Mouse (Mus musculus) midbrain, embryonic 12.5 days (tissue): ENCODE measurements around the gene Cd302. TPM values are rescaled to one million over a fixed set of nuclear protein-coding genes. Genes with fewer than 3 reads are reported as not detected.

Experiments
- ATAC-seq: fragments of 200-750 bp; cut with Nextera tagmentation; 2 replicates; pipeline ENCODE4 v1.8.0; 2017; ENCODE audit warnings: low read depth, moderate TSS enrichment, moderate library complexity; ENCODE audit not compliant: low FRiP score
- H3K27ac ChIP-seq: fragments of 300-500 bp; sonication (generic); replicated peaks from 2 replicates; pipeline ENCODE4 v1.5.1; 2016; ENCODE audit warnings: mild to moderate bottlenecking
- H3K27me3 ChIP-seq: fragments of 300-500 bp; sonication (generic); 2 replicates; pipeline ENCODE4 v1.6.1; 2016; ENCODE audit warnings: mild to moderate bottlenecking
- H3K36me3 ChIP-seq: fragments of 300-500 bp; sonication (generic); 2 replicates; pipeline ENCODE4 v1.6.1; 2016
- H3K4me1 ChIP-seq: fragments of 300-500 bp; sonication (generic); 2 replicates; pipeline ENCODE4 v1.6.1; 2016
- H3K4me2 ChIP-seq: fragments of 300-500 bp; sonication (generic); replicated peaks from 2 replicates; pipeline ENCODE4 v1.6.1; 2016; ENCODE audit warnings: mild to moderate bottlenecking, moderate library complexity
- H3K4me3 ChIP-seq: fragments of 300-500 bp; sonication (generic); 2 replicates; pipeline ENCODE4 v1.5.1; 2016; ENCODE audit warnings: mild to moderate bottlenecking
- H3K9ac ChIP-seq: fragments of 300-500 bp; sonication (generic); replicated peaks from 2 replicates; pipeline ENCODE4 v1.6.1; 2016; ENCODE audit warnings: mild to moderate bottlenecking, moderate library complexity
- H3K9me3 ChIP-seq: fragments of 300-500 bp; sonication (generic); 2 replicates; pipeline ENCODE4 v1.6.1; 2016; ENCODE audit warnings: mild to moderate bottlenecking
- WGBS: fragments of 180-500 bp; shearing (Covaris S2); methylation state at CpG from one replicate; pipeline ENCODE4 v1.1.7; 2016; 5-methylcytosine and 5-hydroxymethylcytosine counted together
- polyA plus RNA-seq: library from polyadenylated mRNA; unstranded; fragments of >200 nt; fragmentation: Nextera tagmentation; extraction: Ambion mirVana; gene quantifications from 2 replicates; pipeline ENCODE4 v1.2.1, GENCODE M21; 2016

The Cd302 gene
- 15.5 and 18.2 TPM in 2 replicates for polyA plus RNA-seq

GRCm38 (mm10) chr2:60284467-60284821, at the start of gene Cd302:
Cd302 (minus strand) TSS chr2:60284488.
- WGBS: 69% methylated on average over 4 of the region's 4 CpGs
- Histone ChIP-seq H3K4me1 (peaks cover 12% of the 10 kb centered on the region), H3K9me3 (no peaks in the 10 kb centered on the region), H3K4me2 (peak within 1 kb of the TSS; percentile 82), H3K4me3 (peak within 1 kb of the TSS; percentile 39), H3K9ac (peak within 1 kb of the TSS; percentile 46), H3K36me3 (no peaks in the 10 kb centered on the region), H3K27ac (no peak within 1 kb of the TSS), H3K27me3 (peaks cover 31% of the 10 kb centered on the region)
- ATAC-seq: no peak

GRCm38 (mm10) chr2:60328641-60329040, 44.4 kb upstream of the Cd302 start:
- H3K4me1 ChIP-seq: no peaks in the 10 kb centered on the region
- H3K4me2 ChIP-seq: no peak overlapping the region
- no peaks in the 10 kb centered on the region for H3K36me3 ChIP-seq
- WGBS: 93% methylated on average over 10 of the region's 10 CpGs
- no peak overlapping the region for H3K9ac ChIP-seq
- no peak overlapping the region for H3K4me3 ChIP-seq
- no peak for ATAC-seq
- H3K9me3 ChIP-seq: no peaks in the 10 kb centered on the region
- H3K27ac ChIP-seq: no peak overlapping the region
- no peaks in the 10 kb centered on the region for H3K27me3 ChIP-seq

- H3K4me3 ChIP-seq: no peak overlapping the region
- ATAC-seq: no peak
- no peak overlapping the region for H3K9ac ChIP-seq
- H3K9me3 ChIP-seq: no peaks in the 10 kb centered on the region
- H3K27ac ChIP-seq: no peak overlapping the region
- 89% methylated on average over 11 of the region's 11 CpGs for WGBS
- no peaks in the 10 kb centered on the region for H3K27me3 ChIP-seq
- H3K4me1 ChIP-seq: no peaks in the 10 kb centered on the region
- H3K36me3 ChIP-seq: no peaks in the 10 kb centered on the region
- no peak overlapping the region for H3K4me2 ChIP-seq
Observed at GRCm38 (mm10) chr2:60327581-60327980, 43.3 kb upstream of the Cd302 start.

GRCm38 (mm10) chr2:60326948-60327347, 42.7 kb upstream of the Cd302 start:
- no peaks in the 10 kb centered on the region for H3K36me3 ChIP-seq
- ATAC-seq: no peak
- WGBS: 93% methylated on average over 7 of the region's 7 CpGs

GRCm38 (mm10) chr2:60323411-60323810, 39.1 kb upstream of the Cd302 start:
- Histone ChIP-seq H3K4me1 (no peaks in the 10 kb centered on the region), H3K9ac (no peak overlapping the region), H3K27ac (no peak overlapping the region), H3K4me2 (no peak overlapping the region), H3K36me3 (no peaks in the 10 kb centered on the region), H3K27me3 (no peaks in the 10 kb centered on the region), H3K4me3 (no peak overlapping the region), H3K9me3 (no peaks in the 10 kb centered on the region)
- 84% methylated on average over 5 of the region's 5 CpGs for WGBS
- no peak for ATAC-seq

More at GRCm38 (mm10) chr2:60326948-60327347, 42.7 kb upstream of the Cd302 start:
- Histone ChIP-seq H3K4me1 (no peaks in the 10 kb centered on the region), H3K4me3 (no peak overlapping the region), H3K27ac (no peak overlapping the region), H3K9ac (no peak overlapping the region), H3K9me3 (no peaks in the 10 kb centered on the region), H3K4me2 (no peak overlapping the region), H3K27me3 (no peaks in the 10 kb centered on the region)

GRCm38 (mm10) chr2:60322031-60322726, 37.9 kb upstream of the Cd302 start:
- Histone ChIP-seq H3K4me2 (no peak overlapping the region), H3K27ac (no peak overlapping the region), H3K4me3 (no peak overlapping the region), H3K9ac (no peak overlapping the region), H3K27me3 (no peaks in the 10 kb centered on the region), H3K9me3 (no peaks in the 10 kb centered on the region), H3K4me1 (no peaks in the 10 kb centered on the region), H3K36me3 (no peaks in the 10 kb centered on the region)
- ATAC-seq: no peak
- 80% methylated on average over 6 of the region's 6 CpGs for WGBS

- no peaks in the 10 kb centered on the region for H3K36me3 ChIP-seq
- no peaks in the 10 kb centered on the region for H3K9me3 ChIP-seq
- no peak overlapping the region for H3K27ac ChIP-seq
- H3K27me3 ChIP-seq: no peaks in the 10 kb centered on the region
- no peaks in the 10 kb centered on the region for H3K4me1 ChIP-seq
- no peak for ATAC-seq
- no peak overlapping the region for H3K4me3 ChIP-seq
- no peak overlapping the region for H3K4me2 ChIP-seq
- 95% methylated on average over 4 of the region's 4 CpGs for WGBS
- no peak overlapping the region for H3K9ac ChIP-seq
Observed at GRCm38 (mm10) chr2:60303796-60304195, 19.5 kb upstream of the Cd302 start.

- Histone ChIP-seq H3K36me3 (no peaks in the 10 kb centered on the region), H3K4me2 (no peak overlapping the region), H3K9ac (no peak overlapping the region), H3K27me3 (no peaks in the 10 kb centered on the region), H3K9me3 (no peaks in the 10 kb centered on the region), H3K27ac (no peak overlapping the region), H3K4me1 (no peaks in the 10 kb centered on the region), H3K4me3 (no peak overlapping the region)
- ATAC-seq: no peak
- WGBS: 97% methylated on average over 2 of the region's 2 CpGs
Observed at GRCm38 (mm10) chr2:60299323-60299722, 15.0 kb upstream of the Cd302 start.

GRCm38 (mm10) chr2:60298266-60298665, 14.0 kb upstream of the Cd302 start:
- WGBS: 79% methylated on average over 3 of the region's 3 CpGs

GRCm38 (mm10) chr2:60291381-60291780, 7.1 kb upstream of the Cd302 start:
- H3K4me2 ChIP-seq: no peak overlapping the region

More at GRCm38 (mm10) chr2:60298266-60298665, 14.0 kb upstream of the Cd302 start:
- Histone ChIP-seq H3K9me3 (no peaks in the 10 kb centered on the region), H3K4me1 (no peaks in the 10 kb centered on the region), H3K9ac (no peak overlapping the region), H3K4me2 (no peak overlapping the region), H3K27ac (no peak overlapping the region), H3K36me3 (no peaks in the 10 kb centered on the region), H3K27me3 (no peaks in the 10 kb centered on the region), H3K4me3 (no peak overlapping the region)
- ATAC-seq: no peak

GRCm38 (mm10) chr2:60289451-60289850, 5.2 kb upstream of the Cd302 start:
- Histone ChIP-seq H3K9ac (no peak overlapping the region), H3K4me3 (no peak overlapping the region), H3K9me3 (no peaks in the 10 kb centered on the region), H3K27me3 (peaks cover 16% of the 10 kb centered on the region), H3K36me3 (no peaks in the 10 kb centered on the region), H3K27ac (no peak overlapping the region), H3K4me2 (no peak overlapping the region), H3K4me1 (no peaks in the 10 kb centered on the region)
- 93% methylated on average over 1 of the region's 1 CpGs for WGBS
- no peak for ATAC-seq

More at GRCm38 (mm10) chr2:60291381-60291780, 7.1 kb upstream of the Cd302 start:
- Histone ChIP-seq H3K27me3 (no peaks in the 10 kb centered on the region), H3K36me3 (no peaks in the 10 kb centered on the region), H3K9me3 (no peaks in the 10 kb centered on the region), H3K27ac (no peak overlapping the region), H3K9ac (no peak overlapping the region), H3K4me3 (no peak overlapping the region), H3K4me1 (no peaks in the 10 kb centered on the region)
- no peak for ATAC-seq
- 79% methylated on average over 4 of the region's 4 CpGs for WGBS

GRCm38 (mm10) chr2:60288606-60289005, 4.3 kb upstream of the Cd302 start:
- Histone ChIP-seq H3K27me3 (peaks cover 21% of the 10 kb centered on the region), H3K36me3 (no peaks in the 10 kb centered on the region), H3K9me3 (no peaks in the 10 kb centered on the region), H3K4me2 (no peak overlapping the region), H3K4me3 (no peak overlapping the region), H3K4me1 (peaks cover 5% of the 10 kb centered on the region), H3K27ac (no peak overlapping the region), H3K9ac (no peak overlapping the region)
- WGBS: 80% methylated on average over 4 of the region's 4 CpGs
- ATAC-seq: no peak
